Mouse (Mus musculus): ENCODE data around the gene Faxc. TPM values are rescaled to one million over a fixed set of nuclear protein-coding genes. Genes with fewer than 3 reads are reported as not detected.

The Faxc gene
- 0.58 and 0.76 TPM in 2 replicates for polyA plus RNA-seq (2012; rRNA removed)

DNA sequence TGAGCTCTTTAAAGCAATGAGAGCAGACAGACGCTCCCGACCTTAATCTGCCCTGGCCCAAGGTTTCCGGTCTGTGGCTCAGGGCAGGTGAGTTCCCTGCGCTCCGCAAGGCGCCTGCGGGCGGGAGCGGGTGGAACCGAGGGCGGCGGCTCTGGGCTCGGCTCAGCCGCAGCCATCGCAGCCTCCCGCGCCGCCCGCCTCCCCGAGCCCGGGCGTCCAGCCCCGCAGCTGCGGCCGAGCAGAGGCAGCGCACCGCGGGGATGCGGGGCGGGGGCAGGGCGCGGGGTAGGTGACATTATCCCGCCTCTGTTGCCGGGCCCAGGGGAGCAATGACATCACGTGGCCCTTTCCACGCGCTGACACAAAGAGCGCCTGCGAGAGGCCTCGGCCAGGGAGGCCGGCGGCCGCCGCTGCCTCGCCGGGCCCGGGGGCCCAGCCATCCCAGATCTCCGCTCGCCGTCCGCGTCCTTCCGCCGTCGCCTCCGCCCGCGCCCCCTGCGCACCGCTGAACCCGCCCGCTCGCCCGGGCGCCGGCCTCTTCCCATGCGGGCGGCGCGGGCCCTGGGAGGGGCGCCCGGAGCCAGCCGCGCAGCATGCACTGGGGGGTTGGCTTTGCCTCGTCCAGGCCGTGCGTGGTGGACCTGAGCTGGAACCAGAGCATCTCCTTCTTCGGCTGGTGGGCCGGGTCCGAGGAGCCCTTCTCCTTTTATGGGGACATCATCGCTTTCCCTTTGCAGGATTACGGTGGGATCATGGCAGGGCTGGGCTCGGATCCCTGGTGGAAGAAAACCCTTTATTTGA is at the start of gene Faxc:
Faxc (plus strand) TSS at position 359 of the 801 bp plus-strand sequence.
- Histone ChIP-seq H3K4me1 (ENCODE audit: control insufficient read depth, insufficient read depth, low read length) (no peaks in the 10 kb centered on the region), H3K4me3 (replicated peaks; ENCODE audit: extremely low read depth, low read depth, low read length) (peak within 1 kb of the TSS; percentile 39)
- peak; percentile 28 for DNase-seq
- WGBS, result 1% methylated on average over 83 of the region's 83 CpGs
- TF ChIP-seq CTCF (IDR thresholded peaks at IDR 0.05; ENCODE audit: insufficient read depth, low read length) (no peak), POLR2A (IDR thresholded peaks at IDR 0.05; ENCODE audit: borderline replicate concordance, extremely low read depth, low read depth, low read length) (no peak)

- H3K4me3 ChIP-seq (replicated peaks; ENCODE audit: extremely low read depth, low read depth, low read length), result no peak overlapping the region
- WGBS, result 94% methylated on average over 6 of the region's 6 CpGs
Observed at GRCm38 (mm10) chr4:21882806-21883205, 48.3 kb upstream of the Faxc start.

GRCm38 (mm10) chr4:21885831-21886230 is 45.3 kb upstream of the Faxc start:
- H3K4me1 ChIP-seq (ENCODE audit: control insufficient read depth, insufficient read depth, low read length), result no peaks in the 10 kb centered on the region
- WGBS, result 82% methylated on average over 8 of the region's 8 CpGs
- no peak for DNase-seq
- TF ChIP-seq POLR2A (IDR thresholded peaks at IDR 0.05; ENCODE audit: borderline replicate concordance, extremely low read depth, low read depth, low read length), result no peak
- TF ChIP-seq CTCF (IDR thresholded peaks at IDR 0.05; ENCODE audit: insufficient read depth, low read length), result no peak
- no peak overlapping the region for H3K4me3 ChIP-seq (replicated peaks; ENCODE audit: extremely low read depth, low read depth, low read length)

More at GRCm38 (mm10) chr4:21882806-21883205, 48.3 kb upstream of the Faxc start:
- H3K4me1 ChIP-seq (ENCODE audit: control insufficient read depth, insufficient read depth, low read length), result no peaks in the 10 kb centered on the region; the same call in 1 of the 2 replicates
- TF ChIP-seq POLR2A (IDR thresholded peaks at IDR 0.05; ENCODE audit: borderline replicate concordance, extremely low read depth, low read depth, low read length) (no peak), CTCF (IDR thresholded peaks at IDR 0.05; ENCODE audit: insufficient read depth, low read length) (no peak)
- DNase-seq, result no peak

DNA sequence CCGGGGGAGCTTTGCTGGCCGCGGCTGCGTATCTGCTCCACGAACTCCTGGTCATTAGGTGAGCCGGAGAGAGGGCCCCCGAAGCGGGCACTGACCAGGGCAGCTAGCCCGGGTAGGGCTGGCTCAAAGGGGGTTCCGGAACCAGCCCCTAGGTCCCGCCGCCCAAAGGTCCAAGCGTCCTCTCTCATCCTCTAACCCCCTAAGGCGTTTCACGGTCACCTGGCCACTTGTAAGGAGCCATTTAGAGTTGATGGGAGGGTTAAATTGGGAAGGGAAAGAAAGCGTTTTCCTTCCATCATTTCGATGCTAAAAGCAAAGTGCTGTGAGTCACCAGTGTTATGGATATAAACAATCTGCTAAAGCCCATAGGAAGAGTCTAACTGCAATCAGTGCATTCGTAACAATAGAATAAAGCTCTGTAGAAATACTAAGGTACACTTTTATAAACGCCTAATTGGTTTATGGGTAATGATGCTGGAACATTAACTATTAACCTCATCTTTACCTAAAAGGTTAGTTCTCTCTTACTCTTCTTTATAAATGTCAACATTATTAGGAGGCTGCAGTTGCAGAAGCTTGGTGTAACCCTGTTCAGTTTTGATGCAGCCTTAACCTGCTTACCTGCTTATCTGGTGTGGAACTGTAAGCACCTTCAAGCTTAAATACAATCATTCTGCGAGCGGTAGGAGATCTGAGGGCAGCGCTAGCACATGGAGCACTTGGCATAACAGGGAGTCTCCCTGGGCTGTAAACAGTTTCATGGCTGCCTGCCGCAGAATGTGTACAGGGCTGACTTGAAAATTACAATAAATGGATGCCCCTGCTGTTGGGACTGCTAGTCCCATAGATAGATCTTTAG is 872 bp downstream of the Faxc start:
- DNase-seq, result no peak
- 14% methylated on average over 23 of the region's 23 CpGs for WGBS
- peak overlapping the region; percentile 39 for H3K4me3 ChIP-seq (replicated peaks; ENCODE audit: extremely low read depth, low read depth, low read length)
- H3K4me1 ChIP-seq (ENCODE audit: control insufficient read depth, insufficient read depth, low read length), result no peaks in the 10 kb centered on the region
- TF ChIP-seq CTCF (IDR thresholded peaks at IDR 0.05; ENCODE audit: insufficient read depth, low read length) (no peak), POLR2A (IDR thresholded peaks at IDR 0.05; ENCODE audit: borderline replicate concordance, extremely low read depth, low read depth, low read length) (no peak)

- TF ChIP-seq POLR2A (IDR thresholded peaks at IDR 0.05; ENCODE audit: borderline replicate concordance, extremely low read depth, low read depth, low read length), result no peak
- TF ChIP-seq CTCF (IDR thresholded peaks at IDR 0.05; ENCODE audit: insufficient read depth, low read length), result no peak
- DNase-seq, result no peak
- H3K4me3 ChIP-seq (replicated peaks; ENCODE audit: extremely low read depth, low read depth, low read length), result no peak overlapping the region
- no peaks in the 10 kb centered on the region for H3K4me1 ChIP-seq (ENCODE audit: control insufficient read depth, insufficient read depth, low read length)
- 88% methylated on average over 2 of the region's 2 CpGs for WGBS
Observed at GRCm38 (mm10) chr4:21935378-21935777, 4.2 kb downstream of the Faxc start.

DNA sequence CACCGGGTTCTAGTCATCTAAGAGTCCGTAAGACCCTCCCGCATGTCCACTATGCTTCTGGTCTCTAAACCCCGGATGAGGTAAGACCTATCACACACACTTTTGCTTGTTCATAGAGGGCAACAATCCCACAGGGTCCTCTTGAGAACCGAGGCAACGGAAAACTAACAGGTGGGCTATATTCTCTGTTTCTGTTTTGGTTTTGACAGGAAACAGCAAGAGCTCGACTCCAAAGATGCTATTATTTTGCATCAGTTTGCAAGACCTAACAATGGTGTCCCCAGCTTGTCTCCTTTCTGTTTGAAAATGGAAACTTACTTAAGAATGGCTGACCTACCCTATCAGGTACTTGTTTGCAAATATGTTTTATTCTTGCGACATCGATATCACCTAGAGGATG is 5.3 kb downstream of the Faxc start:
- no peak overlapping the region for H3K4me3 ChIP-seq (replicated peaks; ENCODE audit: extremely low read depth, low read depth, low read length)
- H3K4me1 ChIP-seq (ENCODE audit: control insufficient read depth, insufficient read depth, low read length), result no peaks in the 10 kb centered on the region
- 88% methylated on average over 9 of the region's 9 CpGs for WGBS
- TF ChIP-seq POLR2A (IDR thresholded peaks at IDR 0.05; ENCODE audit: borderline replicate concordance, extremely low read depth, low read depth, low read length), result no peak
- TF ChIP-seq CTCF (IDR thresholded peaks at IDR 0.05; ENCODE audit: insufficient read depth, low read length), result no peak
- DNase-seq, result no peak

DNA sequence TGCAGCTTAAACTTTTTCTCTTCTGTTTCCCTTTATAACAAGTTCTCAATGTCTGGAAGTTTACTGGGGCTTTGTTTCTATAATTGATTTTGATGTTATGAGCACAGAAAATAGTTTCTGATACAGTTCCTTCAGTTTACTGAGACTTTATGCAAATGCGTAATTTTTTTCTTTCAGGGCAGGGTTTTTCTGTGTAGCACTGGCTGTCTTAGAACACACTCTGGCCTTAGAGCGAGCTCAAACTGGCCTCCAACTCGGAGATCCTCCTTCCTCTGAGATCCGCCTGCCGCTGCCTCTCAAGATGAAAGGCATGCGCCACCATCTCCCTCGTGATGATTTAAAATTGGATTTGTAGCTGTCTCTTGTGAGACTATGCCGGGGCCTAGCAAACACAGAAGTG is 6.8 kb downstream of the Faxc start:
- TF ChIP-seq POLR2A (IDR thresholded peaks at IDR 0.05; ENCODE audit: borderline replicate concordance, extremely low read depth, low read depth, low read length), result no peak
- TF ChIP-seq CTCF (IDR thresholded peaks at IDR 0.05; ENCODE audit: insufficient read depth, low read length), result no peak
- Histone ChIP-seq H3K4me3 (replicated peaks; ENCODE audit: extremely low read depth, low read depth, low read length) (no peak overlapping the region), H3K4me1 (ENCODE audit: control insufficient read depth, insufficient read depth, low read length) (no peaks in the 10 kb centered on the region)
- WGBS, result 88% methylated on average over 8 of the region's 8 CpGs
- DNase-seq, result no peak

- H3K4me3 ChIP-seq (replicated peaks; ENCODE audit: extremely low read depth, low read depth, low read length), result no peak overlapping the region
- H3K4me1 ChIP-seq (ENCODE audit: control insufficient read depth, insufficient read depth, low read length), result no peaks in the 10 kb centered on the region
- no peak for DNase-seq
- whole genome bisulfite sequencing, result 72% methylated on average over 3 of the region's 3 CpGs
- TF ChIP-seq CTCF (IDR thresholded peaks at IDR 0.05; ENCODE audit: insufficient read depth, low read length), result no peak
- no peak for TF ChIP-seq POLR2A (IDR thresholded peaks at IDR 0.05; ENCODE audit: borderline replicate concordance, extremely low read depth, low read depth, low read length)
Observed at GRCm38 (mm10) chr4:21944672-21945071, 13.5 kb downstream of the Faxc start.

DNA sequence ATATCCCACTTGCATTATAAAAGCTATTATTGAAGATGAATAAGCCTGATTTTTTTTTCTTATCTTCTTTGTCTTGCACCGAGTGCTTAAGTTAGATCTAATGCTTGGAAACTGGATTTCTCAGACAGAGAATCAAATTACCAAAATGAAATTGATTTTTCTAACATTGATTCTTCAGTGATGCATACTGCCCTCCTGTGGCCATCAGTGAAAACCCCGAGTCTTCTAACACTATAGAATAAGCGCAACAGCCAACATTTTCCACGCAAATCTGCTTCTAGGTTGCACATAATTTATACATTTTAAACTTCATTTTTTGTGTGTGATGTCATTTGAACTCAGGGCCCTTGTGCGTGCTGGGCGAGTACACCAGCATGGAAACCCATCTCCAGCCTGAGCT is 20.3 kb downstream of the Faxc start:
- 31% methylated on average over 6 of the region's 6 CpGs for WGBS
- TF ChIP-seq POLR2A (IDR thresholded peaks at IDR 0.05; ENCODE audit: borderline replicate concordance, extremely low read depth, low read depth, low read length) (no peak), CTCF (IDR thresholded peaks at IDR 0.05; ENCODE audit: insufficient read depth, low read length) (no peak)
- no peak overlapping the region for H3K4me3 ChIP-seq (replicated peaks; ENCODE audit: extremely low read depth, low read depth, low read length)
- no peaks in the 10 kb centered on the region for H3K4me1 ChIP-seq (ENCODE audit: control insufficient read depth, insufficient read depth, low read length)
- no peak for DNase-seq

Measured in lung, adult 2 months (tissue).